Comparison of ENCODE assay signal across 15 mouse cellular contexts in genomic region chr15:31369125-31369612, GRCm38 (mm10). TPM values are rescaled to one million over a fixed set of nuclear protein-coding genes. Genes with fewer than 3 reads are reported as not detected.
DNase-seq lines count a peak whose midpoint lies in the region; ATAC-seq and TF ChIP-seq lines count a peak whose summit lies in the region.
"Had no signal": no experiment of that assay in that cellular context is flagged by ENCODE, and none has a peak within 500 bp of the region (broad histone marks: within the 10 kb centered on the region; RNA-seq: fewer than 3 reads in every experiment).

No protein-coding gene starts in this region.

- H3K27me3 ChIP-seq in midbrain, embryonic 11.5 days (ENCODE audit: control insufficient read depth, insufficient read depth, low read length), result peaks cover 54% of the 10 kb centered on the region
- peaks cover 35% of the 10 kb centered on the region for H3K27me3 ChIP-seq in midbrain, postnatal 0 days (ENCODE audit: insufficient read depth, low read length)

- H3K9me3 ChIP-seq in midbrain, embryonic 11.5 days (ENCODE audit: control insufficient read depth, low read length), result no peaks in the 10 kb centered on the region
- H3K9me3 ChIP-seq in midbrain, postnatal 0 days (ENCODE audit: low read length), result no peaks in the 10 kb centered on the region
- H3K9me3 ChIP-seq: forebrain, embryonic 12.5 days; hindbrain, embryonic 12.5 days; limb, embryonic 13.5 days; lung, embryonic 15.5 days had no signal

- intact Hi-C loops in heart, postnatal 14 days (cut with DNase I), result loop anchor here (5.0 kb wide), 2 partner anchors 83 to 233 kb away; partner anchors contain the start of genes Cct5, Fam173b and Ropn1l
- intact Hi-C loops in gastrocnemius, postnatal 36 days (cut with DNase I), result loop anchor here (5.0 kb wide), 1 partner anchor 83 kb away; the partner anchor contains the start of gene Ropn1l

- ATAC-seq in midbrain, embryonic 11.5 days (ENCODE audit: low FRiP score), result no peak
- no peak for ATAC-seq in midbrain, postnatal 0 days (ENCODE audit: low FRiP score)
- ATAC-seq in granulocyte monocyte progenitor cell, adult 5-6 weeks (replicated peaks; ENCODE audit: poor library complexity, severe bottlenecking), result peak; percentile 37; the same call in 1 of the 2 replicates
- ATAC-seq in neutrophil, adult 5-6 weeks (ENCODE audit: extremely low read depth, insufficient number of reproducible peaks, low FRiP score, poor library complexity, severe bottlenecking), result peak; percentile 25; the same call in 1 of the 2 replicates

- H3K4me1 ChIP-seq in midbrain, embryonic 11.5 days (ENCODE audit: control insufficient read depth, insufficient read depth, low read length), result peaks cover 11% of the 10 kb centered on the region
- H3K4me1 ChIP-seq in midbrain, postnatal 0 days (ENCODE audit: insufficient read depth, low read length), result peaks cover 19% of the 10 kb centered on the region; the same call in 1 of the 2 replicates

- DNase-seq in heart, adult 18-20 months, result peak; percentile 36 to 50
- DNase-seq in heart, postnatal 14 days, result no peak
- peak; percentile 82 for DNase-seq in midbrain, embryonic 11.5 days (ENCODE audit: low spot score, missing footprints)
- no peak for DNase-seq in midbrain, postnatal 0 days (ENCODE audit: low spot score)
- no peak for DNase-seq in gastrocnemius, postnatal 36 days
- no peak for DNase-seq in cerebellum, adult 8-10 months
- DNase-seq: adrenal gland, adult 8-10 months; kidney, adult 8-10 months; thymus, postnatal 36 days had no signal

- no peak overlapping the region for H3K4me3 ChIP-seq in midbrain, embryonic 11.5 days (ENCODE audit: low read depth, low read length)
- H3K4me3 ChIP-seq in midbrain, postnatal 0 days (ENCODE audit: low read depth, low read length), result no peak overlapping the region
- H3K4me3 ChIP-seq: forebrain, embryonic 12.5 days; hindbrain, embryonic 12.5 days; limb, embryonic 13.5 days; lung, embryonic 15.5 days had no signal

- no peak overlapping the region for H3K4me2 ChIP-seq in midbrain, embryonic 11.5 days
- H3K4me2 ChIP-seq in midbrain, postnatal 0 days (ENCODE audit: low read depth, low read length, poor library complexity, severe bottlenecking), result no peak overlapping the region
- H3K4me2 ChIP-seq: forebrain, embryonic 12.5 days; hindbrain, embryonic 12.5 days; limb, embryonic 13.5 days; lung, embryonic 15.5 days had no signal

- 11% methylated on average over 12 of the region's 12 CpGs for WGBS in midbrain, embryonic 11.5 days
- WGBS in midbrain, postnatal 0 days, result 19% methylated on average over 12 of the region's 12 CpGs

- no peak overlapping the region for H3K27ac ChIP-seq in midbrain, embryonic 11.5 days (ENCODE audit: low read depth, low read length)
- no peak overlapping the region for H3K27ac ChIP-seq in midbrain, postnatal 0 days (ENCODE audit: low read depth, low read length)
- H3K27ac ChIP-seq: forebrain, embryonic 12.5 days; hindbrain, embryonic 12.5 days; limb, embryonic 13.5 days; lung, embryonic 15.5 days had no signal

- H3K9ac ChIP-seq in midbrain, embryonic 11.5 days (ENCODE audit: low read length), result no peak overlapping the region
- H3K9ac ChIP-seq in midbrain, postnatal 0 days (replicated peaks; ENCODE audit: low read length, poor library complexity, severe bottlenecking), result no peak overlapping the region
- H3K9ac ChIP-seq: forebrain, embryonic 12.5 days; hindbrain, embryonic 12.5 days; limb, embryonic 13.5 days; lung, embryonic 15.5 days had no signal

- no peaks in the 10 kb centered on the region for H3K36me3 ChIP-seq in midbrain, embryonic 11.5 days (ENCODE audit: control insufficient read depth, insufficient read depth, low read length)
- no peaks in the 10 kb centered on the region for H3K36me3 ChIP-seq in midbrain, postnatal 0 days (ENCODE audit: insufficient read depth, low read length)
- H3K36me3 ChIP-seq: forebrain, embryonic 12.5 days; hindbrain, embryonic 12.5 days; limb, embryonic 13.5 days; lung, embryonic 15.5 days had no signal

- TF ChIP-seq CTCF in midbrain, postnatal 0 days (IDR thresholded peaks at IDR 0.05), result no peak

RNA-seq across cellular contexts. Expression of gene Ankrd33b, which starts 1.6 kb away (rescaled TPM):
- total RNA-seq in heart, adult 18-20 months (2021), result 10 to 100 TPM; 25.4 to 31.1 TPM
- 10 to 100 TPM; 21.8 TPM for total RNA-seq in heart, postnatal 14 days (2021)
- polyA plus RNA-seq in midbrain, embryonic 11.5 days (2014; fragmentation: Nextera tagmentation; extraction: Ambion mirVana), result 0.57 and 0.61 TPM in 2 replicates
- 0.99 and 1.6 TPM in 2 replicates for total RNA-seq in midbrain, postnatal 0 days (2014; rRNA removed)
- polyA plus RNA-seq in midbrain, postnatal 0 days (2015; fragmentation: Nextera tagmentation; extraction: Ambion mirVana), result 0.80 and 1.1 TPM in 2 replicates
- total RNA-seq in granulocyte monocyte progenitor cell, adult 5-6 weeks (2014; fragmentation: Nextera tagmentation), result 0.11 TPM in 1 of 2 replicates, not detected in the other
- total RNA-seq in granulocyte monocyte progenitor cell, adult 5-6 weeks (2017), result 0.10 TPM in 1 of 2 replicates, not detected in the other
- total RNA-seq in neutrophil, adult 5-6 weeks (2017), result 60.8 and 66.5 TPM in 2 replicates
- 10 to 100 TPM in 1 of 2 experiments, 1 to 10 TPM in 1; 9.9 to 14.5 TPM for total RNA-seq in gastrocnemius, postnatal 36 days (2021)

Comparison
In these comparisons a context has a peak if more than half of its experiments do, and no peak if none do; other contexts are left out.
1. DNase-seq: peak in heart, adult 18-20 months (2 of 2) and midbrain, embryonic 11.5 days (single experiment); none in heart, postnatal 14 days (0 of 2), midbrain, postnatal 0 days (single experiment), gastrocnemius, postnatal 36 days (0 of 2) and cerebellum, adult 8-10 months (single experiment).
2. ATAC-seq: peak in granulocyte monocyte progenitor cell, adult 5-6 weeks (single experiment) and neutrophil, adult 5-6 weeks (single experiment); none in midbrain, embryonic 11.5 days (single experiment) and midbrain, postnatal 0 days (single experiment).